Mouse (Mus musculus): ENCODE data around the gene Mapk10. TPM values are rescaled to one million over a fixed set of nuclear protein-coding genes. Genes with fewer than 3 reads are reported as not detected.

The Mapk10 gene
- polyA plus RNA-seq, 1 experiment from 2014 or later, result 2.0 TPM

- H3K27ac ChIP-seq, result no peak overlapping the region
- H3K36me3 ChIP-seq, result no peaks in the 10 kb centered on the region
- no peak for ATAC-seq (replicated peaks; ENCODE audit: insufficient number of reproducible peaks, insufficient read depth, low FRiP score, low read depth)
- WGBS, result 90% methylated on average over 3 of the region's 3 CpGs
- no peak overlapping the region for H3K4me3 ChIP-seq
- H3K27me3 ChIP-seq, result no peaks in the 10 kb centered on the region
- no peak overlapping the region for H3K9ac ChIP-seq
- no peak overlapping the region for H3K4me2 ChIP-seq
- H3K4me1 ChIP-seq (replicated peaks), result no peaks in the 10 kb centered on the region
- H3K9me3 ChIP-seq (replicated peaks), result no peaks in the 10 kb centered on the region
These were observed 173.4 kb downstream of the Mapk10 start for GRCm38 (mm10) chr5:103037752-103038151.

GRCm38 (mm10) chr5:103028940-103029621, 182.1 kb downstream of the Mapk10 start:
- Histone ChIP-seq H3K27ac (no peak overlapping the region), H3K4me1 (replicated peaks) (no peaks in the 10 kb centered on the region), H3K4me2 (no peak overlapping the region), H3K9ac (no peak overlapping the region), H3K4me3 (no peak overlapping the region), H3K27me3 (no peaks in the 10 kb centered on the region), H3K36me3 (no peaks in the 10 kb centered on the region), H3K9me3 (replicated peaks) (no peaks in the 10 kb centered on the region)
- no peak for ATAC-seq (replicated peaks; ENCODE audit: insufficient number of reproducible peaks, insufficient read depth, low FRiP score, low read depth)
- 66% methylated on average over 13 of the region's 13 CpGs for WGBS

- 36% methylated on average over 7 of the region's 7 CpGs for WGBS
- no peak for ATAC-seq (replicated peaks; ENCODE audit: insufficient number of reproducible peaks, insufficient read depth, low FRiP score, low read depth)
These were observed 188.5 kb downstream of the Mapk10 start for GRCm38 (mm10) chr5:103022504-103023172.

GRCm38 (mm10) chr5:103021479-103021878, 189.7 kb downstream of the Mapk10 start:
- Histone ChIP-seq H3K4me3 (no peak overlapping the region), H3K27ac (no peak overlapping the region), H3K9me3 (replicated peaks) (no peaks in the 10 kb centered on the region), H3K27me3 (no peaks in the 10 kb centered on the region), H3K9ac (no peak overlapping the region), H3K4me1 (replicated peaks) (no peaks in the 10 kb centered on the region), H3K36me3 (no peaks in the 10 kb centered on the region), H3K4me2 (no peak overlapping the region)
- 83% methylated on average over 8 of the region's 8 CpGs for WGBS
- ATAC-seq (replicated peaks; ENCODE audit: insufficient number of reproducible peaks, insufficient read depth, low FRiP score, low read depth), result no peak

More at GRCm38 (mm10) chr5:103022504-103023172, 188.5 kb downstream of the Mapk10 start:
- Histone ChIP-seq H3K4me2 (no peak overlapping the region), H3K27me3 (no peaks in the 10 kb centered on the region), H3K4me3 (no peak overlapping the region), H3K36me3 (no peaks in the 10 kb centered on the region), H3K9me3 (replicated peaks) (no peaks in the 10 kb centered on the region), H3K27ac (no peak overlapping the region), H3K9ac (no peak overlapping the region), H3K4me1 (replicated peaks) (no peaks in the 10 kb centered on the region)

GRCm38 (mm10) chr5:103020954-103021353, 190.2 kb downstream of the Mapk10 start:
- H3K9me3 ChIP-seq (replicated peaks), result no peaks in the 10 kb centered on the region
- H3K4me3 ChIP-seq, result no peak overlapping the region
- H3K4me2 ChIP-seq, result no peak overlapping the region
- no peaks in the 10 kb centered on the region for H3K27me3 ChIP-seq
- H3K36me3 ChIP-seq, result no peaks in the 10 kb centered on the region
- H3K9ac ChIP-seq, result no peak overlapping the region
- no peak overlapping the region for H3K27ac ChIP-seq
- WGBS, result 56% methylated on average over 3 of the region's 3 CpGs
- ATAC-seq (replicated peaks; ENCODE audit: insufficient number of reproducible peaks, insufficient read depth, low FRiP score, low read depth), result no peak
- H3K4me1 ChIP-seq (replicated peaks), result no peaks in the 10 kb centered on the region

GRCm38 (mm10) chr5:103020127-103020526, 191.0 kb downstream of the Mapk10 start:
- no peaks in the 10 kb centered on the region for H3K36me3 ChIP-seq
- H3K4me3 ChIP-seq, result no peak overlapping the region
- no peak overlapping the region for H3K4me2 ChIP-seq
- no peak for ATAC-seq (replicated peaks; ENCODE audit: insufficient number of reproducible peaks, insufficient read depth, low FRiP score, low read depth)
- WGBS, result 82% methylated on average over 5 of the region's 5 CpGs
- H3K9me3 ChIP-seq (replicated peaks), result no peaks in the 10 kb centered on the region
- H3K27me3 ChIP-seq, result no peaks in the 10 kb centered on the region
- no peak overlapping the region for H3K27ac ChIP-seq
- H3K9ac ChIP-seq, result no peak overlapping the region
- no peaks in the 10 kb centered on the region for H3K4me1 ChIP-seq (replicated peaks)

GRCm38 (mm10) chr5:103017637-103018036, 193.5 kb downstream of the Mapk10 start:
- no peak overlapping the region for H3K4me3 ChIP-seq
- no peak for ATAC-seq (replicated peaks; ENCODE audit: insufficient number of reproducible peaks, insufficient read depth, low FRiP score, low read depth)
- no peak overlapping the region for H3K4me2 ChIP-seq
- H3K27me3 ChIP-seq, result no peaks in the 10 kb centered on the region
- H3K9ac ChIP-seq, result no peak overlapping the region
- H3K9me3 ChIP-seq (replicated peaks), result no peaks in the 10 kb centered on the region
- 61% methylated on average over 7 of the region's 7 CpGs for WGBS
- H3K27ac ChIP-seq, result no peak overlapping the region
- no peaks in the 10 kb centered on the region for H3K36me3 ChIP-seq
- no peaks in the 10 kb centered on the region for H3K4me1 ChIP-seq (replicated peaks)

- Histone ChIP-seq H3K27ac (no peak overlapping the region), H3K4me1 (replicated peaks) (no peaks in the 10 kb centered on the region), H3K9ac (no peak overlapping the region), H3K9me3 (replicated peaks) (no peaks in the 10 kb centered on the region), H3K27me3 (no peaks in the 10 kb centered on the region), H3K4me2 (no peak overlapping the region), H3K4me3 (no peak overlapping the region), H3K36me3 (no peaks in the 10 kb centered on the region)
- ATAC-seq (replicated peaks; ENCODE audit: insufficient number of reproducible peaks, insufficient read depth, low FRiP score, low read depth), result no peak
- WGBS, result 88% methylated on average over 4 of the region's 4 CpGs
These were observed 196.8 kb downstream of the Mapk10 start for GRCm38 (mm10) chr5:103014309-103014708.

- Histone ChIP-seq H3K9me3 (replicated peaks) (no peaks in the 10 kb centered on the region), H3K27me3 (no peaks in the 10 kb centered on the region), H3K4me3 (no peak overlapping the region), H3K4me2 (no peak overlapping the region), H3K4me1 (replicated peaks) (no peaks in the 10 kb centered on the region), H3K36me3 (no peaks in the 10 kb centered on the region), H3K9ac (no peak overlapping the region), H3K27ac (no peak overlapping the region)
- ATAC-seq (replicated peaks; ENCODE audit: insufficient number of reproducible peaks, insufficient read depth, low FRiP score, low read depth), result no peak
- 59% methylated on average over 4 of the region's 4 CpGs for WGBS
These were observed 202.2 kb downstream of the Mapk10 start for GRCm38 (mm10) chr5:103008894-103009293.

- ATAC-seq (replicated peaks; ENCODE audit: insufficient number of reproducible peaks, insufficient read depth, low FRiP score, low read depth), result no peak
These were observed 209.0 kb downstream of the Mapk10 start for GRCm38 (mm10) chr5:103002116-103002515.

GRCm38 (mm10) chr5:103000572-103000971, 210.6 kb downstream of the Mapk10 start:
- no peak overlapping the region for H3K4me2 ChIP-seq

More at GRCm38 (mm10) chr5:103002116-103002515, 209.0 kb downstream of the Mapk10 start:
- no peak overlapping the region for H3K4me3 ChIP-seq
- H3K4me1 ChIP-seq (replicated peaks), result no peaks in the 10 kb centered on the region
- no peaks in the 10 kb centered on the region for H3K36me3 ChIP-seq
- no peak overlapping the region for H3K27ac ChIP-seq
- H3K9me3 ChIP-seq (replicated peaks), result no peaks in the 10 kb centered on the region
- H3K4me2 ChIP-seq, result no peak overlapping the region
- 60% methylated on average over 7 of the region's 7 CpGs for WGBS
- no peaks in the 10 kb centered on the region for H3K27me3 ChIP-seq
- H3K9ac ChIP-seq, result no peak overlapping the region

GRCm38 (mm10) chr5:102998524-102998923, 212.6 kb downstream of the Mapk10 start:
- H3K9me3 ChIP-seq (replicated peaks), result no peaks in the 10 kb centered on the region
- no peak overlapping the region for H3K27ac ChIP-seq
- H3K4me3 ChIP-seq, result no peak overlapping the region
- WGBS, result 76% methylated on average over 7 of the region's 7 CpGs
- no peak for ATAC-seq (replicated peaks; ENCODE audit: insufficient number of reproducible peaks, insufficient read depth, low FRiP score, low read depth)
- H3K36me3 ChIP-seq, result no peaks in the 10 kb centered on the region
- no peak overlapping the region for H3K9ac ChIP-seq
- no peak overlapping the region for H3K4me2 ChIP-seq
- H3K4me1 ChIP-seq (replicated peaks), result no peaks in the 10 kb centered on the region
- H3K27me3 ChIP-seq, result no peaks in the 10 kb centered on the region

More at GRCm38 (mm10) chr5:103000572-103000971, 210.6 kb downstream of the Mapk10 start:
- no peaks in the 10 kb centered on the region for H3K4me1 ChIP-seq (replicated peaks)
- ATAC-seq (replicated peaks; ENCODE audit: insufficient number of reproducible peaks, insufficient read depth, low FRiP score, low read depth), result no peak
- H3K27ac ChIP-seq, result no peak overlapping the region
- no peaks in the 10 kb centered on the region for H3K36me3 ChIP-seq
- 83% methylated on average over 6 of the region's 6 CpGs for WGBS
- no peaks in the 10 kb centered on the region for H3K27me3 ChIP-seq
- no peaks in the 10 kb centered on the region for H3K9me3 ChIP-seq (replicated peaks)
- H3K9ac ChIP-seq, result no peak overlapping the region
- no peak overlapping the region for H3K4me3 ChIP-seq
